Mouse (Mus musculus): ENCODE measurements around the gene Fdxacb1.

Fdxacb1 gene

GRCm38 (mm10) chr9:50768107-50769002 is at the start of gene Fdxacb1:
Gene Fdxacb1 (plus strand): TSS chr9:50768236.
- DNase-seq (ENCODE audit: low spot score): peak; percentile 99

GRCm38 (mm10) chr9:50718878-50719277 is 49.2 kb upstream of the Fdxacb1 start:
- no peak for DNase-seq (ENCODE audit: low spot score)

GRCm38 (mm10) chr9:50721061-50721460 is 47.0 kb upstream of the Fdxacb1 start:
- no peak for DNase-seq (ENCODE audit: low spot score)

DNA sequence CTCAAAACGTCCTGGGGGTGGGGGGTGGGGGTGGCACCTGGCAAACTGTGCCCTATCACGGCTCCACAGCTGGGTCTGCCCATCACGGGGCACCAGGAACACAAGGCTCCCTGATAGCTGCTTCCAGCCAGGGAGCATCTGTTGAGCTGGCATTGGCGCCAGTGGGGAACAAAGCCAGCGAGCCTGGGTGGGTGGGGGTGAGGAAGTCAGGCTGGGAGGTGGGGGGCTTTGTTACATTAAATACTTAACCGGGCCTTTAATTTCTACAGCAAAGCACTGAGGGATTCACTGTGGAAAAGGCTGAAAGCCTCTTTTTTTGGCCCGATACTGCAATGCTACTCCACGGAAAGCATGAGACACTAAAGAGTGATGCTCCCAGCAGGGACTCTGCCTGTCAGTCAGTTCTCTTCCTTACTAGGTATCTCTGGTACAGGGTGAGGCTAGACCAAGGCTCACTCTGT is 45.6 kb upstream of the Fdxacb1 start:
- no peak for DNase-seq (ENCODE audit: low spot score)

GRCm38 (mm10) chr9:50723406-50723805 is 44.6 kb upstream of the Fdxacb1 start:
- DNase-seq (ENCODE audit: low spot score): peak; percentile 78

GRCm38 (mm10) chr9:50724147-50724546 is 43.9 kb upstream of the Fdxacb1 start:
- no peak for DNase-seq (ENCODE audit: low spot score)

DNA sequence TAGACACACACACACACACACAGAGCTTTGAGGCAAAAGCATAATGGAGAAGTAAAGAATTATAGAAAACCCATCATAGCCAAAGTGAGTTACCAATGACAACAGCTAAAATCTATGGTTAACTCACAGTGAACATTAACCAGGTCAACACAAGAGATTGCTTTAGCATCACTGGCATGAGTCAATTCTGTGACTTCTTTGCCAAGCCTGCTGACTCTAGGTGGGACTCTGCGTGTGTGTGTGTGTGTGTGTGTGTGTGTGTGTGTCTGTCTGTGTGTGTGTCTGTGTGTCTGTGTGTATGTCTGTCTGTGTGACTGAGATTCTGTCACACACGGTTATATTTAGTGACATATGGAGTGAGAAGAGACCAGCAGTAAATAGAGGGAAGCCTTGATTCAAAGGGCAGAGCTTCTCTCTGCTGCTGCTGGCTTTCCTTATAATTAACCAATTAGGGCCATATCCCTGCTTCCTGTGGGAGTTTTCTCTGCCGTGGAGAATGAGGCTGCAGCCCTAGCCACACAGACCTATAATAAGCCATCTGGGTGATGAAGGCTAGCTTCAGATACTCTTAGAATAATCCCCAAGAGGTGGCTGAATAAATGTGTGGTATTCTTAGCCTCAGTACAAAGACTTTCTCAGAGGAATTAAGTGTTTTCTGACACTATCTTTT is 43.2 kb upstream of the Fdxacb1 start:
- DNase-seq (ENCODE audit: low spot score): no peak

DNA sequence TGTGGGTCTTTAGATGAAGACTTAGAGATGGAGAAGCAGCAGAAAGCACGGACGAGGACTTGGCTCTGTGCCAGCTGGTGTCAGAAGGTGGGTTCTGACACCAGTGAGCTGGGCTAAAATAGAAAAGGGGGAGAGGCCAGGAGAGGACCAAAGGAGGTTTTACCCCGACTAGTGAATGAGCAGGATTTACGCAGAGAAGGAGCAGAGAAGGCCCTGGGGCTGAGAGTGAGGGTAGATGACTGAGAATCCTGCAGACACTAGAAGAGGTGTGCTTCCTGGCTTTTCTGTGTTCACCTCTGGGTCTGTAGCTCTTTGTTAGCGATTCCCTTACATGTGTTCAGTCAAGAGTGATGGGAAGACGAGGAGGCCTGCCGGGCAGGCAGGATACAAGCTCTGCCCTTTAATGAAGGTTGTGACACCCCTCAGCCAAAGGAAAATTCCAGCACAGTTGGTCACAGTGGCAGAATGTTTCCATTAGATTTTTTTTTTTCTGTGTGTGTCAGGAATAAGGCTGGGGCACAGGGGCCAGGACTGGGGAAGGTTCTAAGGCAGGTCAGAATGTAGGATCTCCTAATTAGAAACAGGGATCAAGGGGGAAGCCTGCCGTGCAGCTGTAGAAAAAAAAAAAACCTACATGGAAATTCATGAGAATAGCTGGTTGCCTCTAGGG is 42.0 kb upstream of the Fdxacb1 start:
- no peak for DNase-seq (ENCODE audit: low spot score)

- DNase-seq (ENCODE audit: low spot score): peak; percentile 34
These were observed 40.7 kb upstream of the Fdxacb1 start for GRCm38 (mm10) chr9:50727171-50727924.

- peak; percentile 88 for DNase-seq (ENCODE audit: low spot score)
These were observed 39.9 kb upstream of the Fdxacb1 start for GRCm38 (mm10) chr9:50727925-50728651.

- no peak for DNase-seq (ENCODE audit: low spot score)
These were observed 38.4 kb upstream of the Fdxacb1 start for GRCm38 (mm10) chr9:50729600-50729999.

GRCm38 (mm10) chr9:50732560-50732959 is 35.5 kb upstream of the Fdxacb1 start:
- DNase-seq (ENCODE audit: low spot score): no peak

DNA sequence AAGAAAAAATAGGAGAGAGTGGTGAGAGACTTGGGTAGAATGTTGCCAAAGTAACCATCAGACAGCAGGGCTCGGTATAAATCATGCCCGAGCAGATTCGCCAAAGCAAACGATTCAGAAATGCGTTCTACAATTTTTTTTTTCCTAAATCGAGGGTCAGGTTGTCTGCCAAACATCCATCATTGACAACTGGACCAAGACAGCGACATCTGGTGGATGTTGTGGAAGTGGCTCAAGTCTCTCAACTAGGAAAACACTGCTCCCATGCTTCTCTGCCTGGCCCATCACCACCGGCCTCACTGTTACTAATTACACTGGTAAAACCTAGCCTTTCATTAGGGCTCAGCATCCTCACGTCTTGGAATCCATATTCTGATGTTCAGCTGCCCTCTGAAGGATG is 33.0 kb upstream of the Fdxacb1 start:
- peak; percentile 78 for DNase-seq (ENCODE audit: low spot score)

- DNase-seq (ENCODE audit: low spot score): peak; percentile 95
These were observed 28.8 kb upstream of the Fdxacb1 start, which contains the start of gene Dixdc1 for GRCm38 (mm10) chr9:50738914-50739870. Gene Dixdc1 (minus strand): TSS chr9:50739517.

DNA sequence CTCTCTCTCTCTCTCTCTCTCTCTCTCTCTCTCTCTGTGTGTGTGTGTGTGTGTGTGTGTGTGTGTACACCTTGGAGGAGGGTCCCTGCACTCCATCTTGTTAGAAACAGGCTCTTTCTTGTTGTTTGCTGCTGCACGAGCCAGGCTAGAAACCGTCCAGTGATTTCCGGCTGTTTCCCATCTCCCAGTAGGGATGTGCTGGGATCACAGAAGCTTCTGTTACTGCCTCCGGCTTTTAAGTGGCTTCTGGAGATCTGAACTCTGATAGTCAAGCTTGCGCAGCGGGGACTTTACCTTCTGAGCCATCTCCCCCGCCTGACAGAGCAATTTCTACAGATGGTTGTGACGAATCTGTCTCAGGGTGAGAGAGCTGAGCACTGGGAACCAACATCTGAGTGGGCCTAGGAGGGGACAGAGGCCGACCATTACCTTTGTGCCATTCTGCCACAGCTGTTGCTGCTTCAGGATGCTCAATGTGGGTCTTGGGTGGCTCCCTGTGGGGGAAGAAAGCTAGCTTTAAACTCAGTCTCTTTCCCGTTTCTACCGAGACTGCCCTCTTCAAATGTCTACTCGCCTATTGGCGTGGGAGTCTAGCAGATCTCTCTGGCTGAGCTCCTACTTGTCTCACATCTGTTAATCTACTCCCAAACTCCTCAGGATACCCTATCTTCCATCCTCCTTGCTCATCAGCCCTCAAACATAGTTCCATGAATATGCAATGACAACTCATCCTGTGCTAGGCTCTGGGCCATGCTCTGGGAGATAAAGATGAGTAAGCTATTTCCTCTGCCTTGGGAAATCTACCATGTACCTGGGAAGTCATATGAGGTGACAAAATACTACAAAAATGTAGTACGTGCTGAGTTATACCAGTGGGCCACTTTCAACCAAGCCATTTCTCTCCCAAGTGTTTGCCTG is 26.9 kb upstream of the Fdxacb1 start:
- DNase-seq (ENCODE audit: low spot score): no peak

DNA sequence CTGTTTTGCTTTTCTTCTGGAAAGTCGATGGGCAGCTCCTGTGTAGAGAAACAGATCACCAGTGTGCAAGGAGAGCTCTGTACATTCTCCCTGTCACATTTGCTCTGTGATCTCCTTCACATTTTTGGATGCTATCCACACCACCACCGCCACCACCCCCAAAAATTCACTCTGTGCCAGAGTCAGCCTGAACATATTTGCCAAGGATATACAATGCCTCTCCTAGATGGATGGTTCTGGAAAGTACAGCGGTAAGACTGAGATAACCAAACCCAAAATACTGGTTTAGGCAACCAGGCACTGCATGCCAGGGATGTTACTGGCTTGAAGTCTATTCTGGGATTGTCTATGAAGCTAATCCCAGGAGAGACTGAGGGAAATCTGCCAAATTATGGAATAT is 25.8 kb upstream of the Fdxacb1 start:
- DNase-seq (ENCODE audit: low spot score): no peak

DNA sequence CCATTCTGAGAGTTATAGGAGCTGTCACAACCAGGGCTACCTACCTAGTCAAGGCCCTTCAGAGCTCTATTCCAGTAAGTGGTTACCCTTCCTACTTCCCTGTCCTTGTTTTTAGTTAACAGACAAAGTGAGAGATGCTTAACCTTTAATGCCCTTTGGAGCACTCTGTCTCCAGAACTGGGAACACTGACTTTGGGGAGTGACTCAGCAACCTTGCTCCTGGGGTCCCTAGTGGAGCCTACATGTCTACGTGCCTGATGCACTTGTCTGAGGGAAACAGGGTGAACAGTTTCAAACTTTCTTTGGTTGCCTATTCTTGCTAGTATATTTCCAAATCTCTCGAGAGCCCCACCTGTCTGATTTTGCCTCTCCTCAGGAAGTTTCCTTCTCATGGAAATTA is 25.3 kb upstream of the Fdxacb1 start:
- DNase-seq (ENCODE audit: low spot score): no peak

DNA sequence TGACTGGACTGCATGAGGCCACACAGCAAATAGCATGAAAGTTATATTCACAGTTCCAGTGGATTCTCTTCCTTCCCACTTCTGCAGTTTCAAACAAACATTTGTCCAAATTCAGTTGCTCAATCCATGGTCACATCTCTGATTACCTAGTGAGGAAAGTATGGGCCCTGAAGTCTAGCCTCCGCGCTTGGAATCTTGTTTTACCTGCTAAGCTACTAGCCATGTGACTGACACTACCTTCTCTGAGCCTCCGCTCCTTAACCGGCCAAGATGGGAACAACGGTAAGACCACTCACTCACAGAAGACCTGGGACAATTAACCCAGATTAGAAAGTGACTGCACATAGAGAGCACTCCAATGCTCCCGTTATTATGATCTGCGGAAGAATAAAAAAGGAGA is 22.2 kb upstream of the Fdxacb1 start:
- DNase-seq (ENCODE audit: low spot score): no peak

DNA sequence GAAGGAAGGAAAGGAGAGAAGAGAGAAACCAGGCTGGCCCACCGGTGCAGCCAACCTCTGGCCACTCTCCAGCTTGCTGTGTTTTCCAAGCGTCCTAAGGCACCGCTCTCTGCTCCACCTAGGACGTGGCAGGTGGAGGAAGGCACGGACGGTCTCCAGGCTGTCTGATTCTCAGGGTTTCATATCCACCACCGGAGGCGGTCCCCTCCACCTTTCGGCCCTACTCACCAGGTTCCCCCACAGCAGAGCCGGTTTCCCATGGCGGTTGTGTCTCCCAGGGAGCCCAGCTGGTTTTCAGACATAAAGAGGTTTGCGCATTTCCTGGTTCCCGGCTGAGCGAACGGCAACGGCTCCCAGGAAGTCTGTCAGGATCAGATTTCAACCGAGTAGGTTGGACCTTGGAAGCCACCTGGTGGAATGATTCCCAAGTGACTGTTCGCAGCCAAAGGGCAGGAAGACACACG is 21.8 kb upstream of the Fdxacb1 start, which contains the start of gene 2310030G06Rik:
Gene 2310030G06Rik (minus strand): TSS at position 323 of the 464 bp plus-strand sequence.
- no peak for DNase-seq (ENCODE audit: low spot score)
